Mouse (Mus musculus) kidney, postnatal 0 days (tissue): ENCODE results near the gene Cldn6. TPM values are rescaled to one million over a fixed set of nuclear protein-coding genes. Genes with fewer than 3 reads are reported as not detected.
A peak's percentile ranks its signal among the peaks of the same experiment; 100 is the strongest.

ENCODE experiments used
- ATAC-seq: fragments of 200-750 bp; cut with Nextera tagmentation; replicated peaks from 2 replicates; pipeline ENCODE4 v1.8.0; 2017; ENCODE audit warnings: low read depth, moderate number of reproducible peaks, moderate TSS enrichment, moderate library complexity; ENCODE audit not compliant: low FRiP score
- DNase-seq: peaks from one replicate; pipeline ENCODE4 v3.0.0-alpha.2; 2016; ENCODE audit warnings: low spot score
- H3K27ac ChIP-seq: fragments of 300-500 bp; sonication (generic); 2 replicates; pipeline ENCODE4 v1.5.1; 2014; ENCODE audit warnings: mild to moderate bottlenecking
- H3K27me3 ChIP-seq: fragments of 300-500 bp; sonication (generic); 2 replicates; pipeline ENCODE4 v1.6.1; 2014; ENCODE audit warnings: low read length, mixed read lengths; ENCODE audit not compliant: insufficient read depth
- H3K36me3 ChIP-seq: fragments of 300-500 bp; sonication (generic); 2 replicates; pipeline ENCODE4 v1.6.1; 2014; ENCODE audit warnings: low read length, mixed read lengths; ENCODE audit not compliant: insufficient read depth
- H3K4me1 ChIP-seq: fragments of 300-500 bp; sonication (generic); replicated peaks from 2 replicates; pipeline ENCODE4 v1.6.1; 2014; ENCODE audit warnings: antibody characterized with exemption, low read length, mixed read lengths; ENCODE audit not compliant: insufficient read depth
- H3K4me2 ChIP-seq: fragments of 300-500 bp; sonication (generic); 2 replicates; pipeline ENCODE4 v1.6.1; 2014; ENCODE audit warnings: mild to moderate bottlenecking, low read length, moderate library complexity, mixed read lengths
- H3K4me3 ChIP-seq: fragments of 300-500 bp; sonication (generic); replicated peaks from 2 replicates; pipeline ENCODE4 v1.5.1; 2014; ENCODE audit warnings: low read depth, low read length
- H3K9ac ChIP-seq: fragments of 300-500 bp; sonication (generic); 2 replicates; pipeline ENCODE4 v1.6.1; 2014; ENCODE audit warnings: low read depth, low read length
- H3K9me3 ChIP-seq: fragments of 300-500 bp; sonication (generic); replicated peaks from 2 replicates; pipeline ENCODE4 v1.6.1; 2016; ENCODE audit warnings: low read length, inconsistent platforms, mixed read lengths
- CTCF ChIP-seq: IDR thresholded peaks from 2 replicates; pipeline ENCODE4 v1.5.1; 2016; ENCODE audit warnings: antibody characterized with exemption, low read depth, mild to moderate bottlenecking, moderate library complexity
- WGBS: fragments of 180-500 bp; shearing (Covaris S2); extraction: QIAGEN DNeasy Blood & Tissue Kit; methylation state at CpG from one replicate; pipeline ENCODE4 v1.1.7; 2014; 5-methylcytosine and 5-hydroxymethylcytosine counted together
- polyA plus RNA-seq: library from polyadenylated mRNA; unstranded; fragments of >200 nt; fragmentation: Nextera tagmentation; extraction: Ambion mirVana; gene quantifications from 2 replicates; pipeline ENCODE4 v1.2.1, GENCODE M21; 2015

The Cldn6 gene
- polyA plus RNA-seq, 1 experiment from 2014 or later, result 131 TPM

DNA sequence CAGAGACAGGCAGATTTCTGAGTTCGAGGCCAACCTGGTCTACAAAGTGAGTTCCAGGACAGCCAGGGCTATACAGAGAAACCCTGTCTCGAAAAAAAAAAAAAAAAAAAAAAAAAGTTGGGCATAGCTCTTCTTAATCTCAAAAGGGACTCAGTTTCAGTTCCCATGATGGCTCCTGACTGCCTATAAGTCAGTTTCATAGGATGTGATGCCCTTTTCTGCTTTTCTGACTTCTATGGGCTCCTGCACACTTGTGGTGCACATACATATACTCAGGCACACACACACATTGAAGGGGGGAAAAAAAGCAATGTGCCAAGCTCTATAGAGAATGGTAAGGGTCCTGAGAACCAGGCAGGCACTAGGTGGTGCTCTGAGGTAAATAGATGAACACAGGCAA, 25.7 kb upstream of the Cldn6 start:
- no peaks in the 10 kb centered on the region for H3K4me1 ChIP-seq
- DNase-seq, result no peak
- no peak overlapping the region for H3K9ac ChIP-seq
- no peak for ATAC-seq
- no peaks in the 10 kb centered on the region for H3K9me3 ChIP-seq
- H3K4me3 ChIP-seq, result no peak overlapping the region
- no peak overlapping the region for H3K4me2 ChIP-seq
- no peaks in the 10 kb centered on the region for H3K27me3 ChIP-seq
- peak; percentile 44 for TF ChIP-seq CTCF
- no peak overlapping the region for H3K27ac ChIP-seq
- WGBS, result 93% methylated on average over 1 of the region's 2 CpGs
- H3K36me3 ChIP-seq, result no peaks in the 10 kb centered on the region

DNA sequence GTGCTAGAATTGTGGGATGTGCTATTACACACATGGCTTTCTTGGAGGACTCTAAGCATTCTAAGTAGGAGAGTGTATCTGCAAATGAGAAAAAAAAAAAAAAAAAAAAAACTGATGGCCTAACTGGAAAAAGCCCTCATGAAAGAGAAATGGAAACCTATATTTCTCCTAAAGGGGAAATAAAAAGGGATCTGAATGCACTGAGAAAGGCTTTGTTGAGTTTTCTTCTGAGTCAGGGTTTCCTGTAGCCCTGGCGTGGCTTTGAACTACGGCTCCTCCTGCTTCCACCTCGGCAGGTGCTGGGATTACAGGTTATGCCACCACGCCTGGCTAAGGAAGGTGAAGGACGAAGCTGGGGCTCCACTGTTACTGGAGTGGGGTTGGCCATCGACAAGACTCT, 25.0 kb upstream of the Cldn6 start:
- Histone ChIP-seq H3K27ac (no peak overlapping the region), H3K4me2 (no peak overlapping the region), H3K4me1 (no peaks in the 10 kb centered on the region), H3K27me3 (no peaks in the 10 kb centered on the region), H3K36me3 (no peaks in the 10 kb centered on the region), H3K9ac (no peak overlapping the region), H3K4me3 (no peak overlapping the region), H3K9me3 (no peaks in the 10 kb centered on the region)
- no peak for TF ChIP-seq CTCF
- ATAC-seq, result no peak
- WGBS, result 57% methylated on average over 6 of the region's 6 CpGs
- DNase-seq, result no peak

DNA sequence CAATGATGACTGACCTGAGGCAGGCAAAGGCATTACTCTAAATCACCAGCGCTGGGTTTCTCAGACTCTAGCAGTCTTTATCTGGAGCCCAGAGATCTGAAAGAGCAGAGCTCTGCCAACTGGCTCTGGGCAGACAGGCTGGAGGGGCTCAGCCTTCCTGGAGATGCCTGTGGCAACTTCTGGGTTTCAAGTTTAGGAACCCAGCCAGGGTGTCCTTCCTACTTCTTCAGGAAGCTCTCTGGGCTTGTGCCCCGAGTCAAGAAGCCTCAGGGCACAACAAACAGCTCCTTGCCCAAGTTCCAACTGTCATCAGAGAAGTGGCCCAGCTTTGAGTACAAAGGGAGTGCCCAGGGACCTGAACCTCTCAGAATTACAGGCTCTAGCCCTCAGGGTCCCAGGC, 24.6 kb upstream of the Cldn6 start:
- Histone ChIP-seq H3K4me2 (no peak overlapping the region), H3K27ac (no peak overlapping the region), H3K27me3 (no peaks in the 10 kb centered on the region), H3K4me3 (no peak overlapping the region), H3K36me3 (no peaks in the 10 kb centered on the region), H3K4me1 (no peaks in the 10 kb centered on the region), H3K9me3 (no peaks in the 10 kb centered on the region), H3K9ac (no peak overlapping the region)
- DNase-seq, result no peak
- 58% methylated on average over 2 of the region's 2 CpGs for WGBS
- TF ChIP-seq CTCF, result no peak
- ATAC-seq, result no peak

DNA sequence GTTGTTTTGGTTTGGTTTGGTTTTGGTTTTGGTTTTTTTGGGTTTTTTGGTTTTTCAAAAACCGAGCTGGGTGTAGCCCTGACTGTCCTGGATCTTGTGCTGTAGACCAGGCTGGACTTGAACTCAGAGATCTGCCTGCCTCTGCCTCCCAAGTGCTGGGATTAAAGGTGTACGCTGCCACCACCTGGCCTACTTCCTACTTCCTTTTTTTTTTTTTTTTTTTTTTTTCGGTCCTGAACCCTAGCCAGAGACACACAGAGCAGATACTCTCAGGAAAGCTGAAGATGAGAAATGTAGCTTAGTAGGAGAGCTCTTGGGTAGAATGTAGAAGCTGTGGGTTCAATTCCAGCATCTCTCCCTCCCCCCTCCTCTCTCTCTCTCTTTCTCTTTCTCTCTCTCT, 20.6 kb upstream of the Cldn6 start:
- ATAC-seq, result no peak
- no peak for TF ChIP-seq CTCF
- H3K27me3 ChIP-seq, result peaks cover 17% of the 10 kb centered on the region

DNA sequence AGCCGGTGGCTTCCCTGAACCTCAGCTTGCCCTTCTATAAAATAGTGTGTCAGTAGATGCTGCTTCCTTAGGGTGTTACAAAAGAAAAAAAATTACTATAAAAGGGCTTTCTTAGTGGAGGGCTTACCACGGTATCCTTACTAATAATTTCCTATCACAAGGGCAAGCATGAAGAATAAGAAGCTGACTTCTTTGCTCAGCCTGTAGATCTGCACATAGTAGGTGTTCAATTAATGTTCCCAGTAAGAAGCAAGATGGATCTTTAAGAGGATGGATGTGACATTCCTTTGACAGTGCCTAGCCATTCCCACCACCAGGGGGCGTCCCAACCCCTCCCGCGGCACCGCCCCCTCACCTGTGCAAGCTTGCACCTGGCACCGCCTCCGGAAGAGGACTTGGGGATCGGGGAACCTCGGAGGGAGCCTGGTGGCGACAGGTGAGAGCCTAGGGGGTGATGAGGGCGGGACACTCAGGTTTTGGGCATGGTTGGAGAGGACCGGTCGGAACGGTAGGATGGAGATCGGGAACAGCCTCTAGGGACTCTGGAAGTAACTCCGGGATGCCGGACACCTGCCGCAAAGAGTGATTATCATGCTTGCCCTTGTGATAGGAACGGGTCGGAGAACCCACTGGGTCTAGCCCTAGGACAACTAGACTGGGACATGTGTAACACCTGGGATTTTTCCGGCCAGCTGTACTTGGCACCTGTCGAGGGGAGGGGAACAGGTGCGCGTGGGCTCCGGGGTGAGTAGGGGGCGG, 18.8 kb upstream of the Cldn6 start, which contains the start of gene Bicdl2:
Gene Bicdl2, plus strand, starts transcription at position 390 of the 759 bp plus-strand sequence.
- no peaks in the 10 kb centered on the region for H3K36me3 ChIP-seq
- peaks cover 17% of the 10 kb centered on the region for H3K27me3 ChIP-seq
- peak within 1 kb of the TSS; percentile 57 for H3K4me2 ChIP-seq
- H3K9me3 ChIP-seq, result no peaks in the 10 kb centered on the region
- 2% methylated on average over 27 of the region's 27 CpGs for WGBS
- ATAC-seq (peak; percentile 34), DNase-seq (no peak)
- peaks cover 6% of the 10 kb centered on the region; the same call in 1 of the 2 replicates for H3K4me1 ChIP-seq
- TF ChIP-seq CTCF, result peak; percentile 87
- H3K4me3 ChIP-seq, result peak within 1 kb of the TSS; percentile 36
- no peak within 1 kb of the TSS for H3K27ac ChIP-seq
- H3K9ac ChIP-seq, result peak within 1 kb of the TSS; percentile 35; the same call in 1 of the 2 replicates

More for the DNA sequence above, 20.6 kb upstream of the Cldn6 start:
- no peaks in the 10 kb centered on the region for H3K36me3 ChIP-seq
- no peak overlapping the region for H3K4me2 ChIP-seq
- H3K9me3 ChIP-seq, result no peaks in the 10 kb centered on the region
- peaks cover 6% of the 10 kb centered on the region; the same call in 1 of the 2 replicates for H3K4me1 ChIP-seq
- WGBS, result 89% methylated on average over 3 of the region's 3 CpGs
- H3K27ac ChIP-seq, result no peak overlapping the region
- H3K4me3 ChIP-seq, result no peak overlapping the region
- no peak for DNase-seq
- no peak overlapping the region for H3K9ac ChIP-seq

DNA sequence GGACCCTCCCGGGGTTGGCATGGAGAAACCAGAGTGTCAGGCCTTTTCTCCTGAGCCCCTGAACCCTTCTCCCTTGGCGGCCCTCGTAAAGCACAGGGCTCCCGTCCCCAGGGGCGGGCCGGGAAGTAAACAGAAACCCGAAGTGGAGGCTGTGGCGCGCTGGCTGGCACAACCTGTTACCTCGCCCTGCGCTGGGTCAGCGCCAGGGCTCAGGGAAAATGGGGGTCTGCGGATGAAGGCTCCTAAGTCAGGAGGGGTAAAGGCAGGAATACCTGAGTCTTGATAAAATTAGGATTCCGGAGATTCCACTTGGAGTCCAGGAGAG, 18.2 kb upstream of the Cldn6 start:
- WGBS, result 2% methylated on average over 14 of the region's 14 CpGs
- TF ChIP-seq CTCF, result no peak
- peaks cover 6% of the 10 kb centered on the region; the same call in 1 of the 2 replicates for H3K4me1 ChIP-seq
- H3K27ac ChIP-seq, result no peak overlapping the region
- peaks cover 17% of the 10 kb centered on the region for H3K27me3 ChIP-seq
- H3K9ac ChIP-seq, result peak overlapping the region; percentile 35; the same call in 1 of the 2 replicates
- ATAC-seq (no peak; the same call in 1 of the 2 replicates), DNase-seq (no peak)
- no peaks in the 10 kb centered on the region for H3K36me3 ChIP-seq
- H3K4me2 ChIP-seq, result peak overlapping the region; percentile 57
- no peaks in the 10 kb centered on the region for H3K9me3 ChIP-seq
- H3K4me3 ChIP-seq, result peak overlapping the region; percentile 36

DNA sequence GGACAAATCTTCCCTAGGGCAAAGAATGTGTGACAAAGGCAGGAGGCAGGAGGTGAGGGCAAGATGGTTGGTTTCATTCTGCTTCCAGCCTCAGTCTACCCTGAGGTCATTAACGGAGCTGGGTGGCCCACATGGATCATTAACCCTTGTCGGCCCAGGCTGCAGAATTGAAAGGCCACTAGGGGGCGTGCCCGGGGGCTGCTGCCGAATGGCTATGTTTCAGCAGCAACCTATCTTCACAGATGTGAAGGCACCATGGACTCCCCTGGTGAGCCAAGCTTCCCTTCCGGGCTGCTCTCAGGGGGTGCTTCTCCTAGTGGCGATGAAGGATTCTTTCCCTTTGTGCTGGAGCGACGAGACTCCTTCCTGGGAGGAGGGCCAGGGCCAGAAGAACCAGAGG, 17.5 kb upstream of the Cldn6 start:
- ATAC-seq (no peak; the same call in 1 of the 2 replicates), DNase-seq (no peak)
- Histone ChIP-seq H3K9ac (no peak overlapping the region), H3K9me3 (no peaks in the 10 kb centered on the region), H3K4me3 (no peak overlapping the region), H3K4me2 (no peak overlapping the region), H3K27me3 (peaks cover 17% of the 10 kb centered on the region), H3K4me1 (peaks cover 6% of the 10 kb centered on the region; the same call in 1 of the 2 replicates), H3K36me3 (peaks cover 3% of the 10 kb centered on the region; the same call in 1 of the 2 replicates), H3K27ac (no peak overlapping the region)
- under 1% methylated on average over 9 of the region's 9 CpGs for WGBS
- TF ChIP-seq CTCF, result peak; percentile 69
